Mouse (Mus musculus) lung, embryonic 15.5 days (tissue): ENCODE measurements around the gene Cdk2ap1. TPM values are rescaled to one million over a fixed set of nuclear protein-coding genes. Genes with fewer than 3 reads are reported as not detected.
"Not testable (repeated sequence)": the region's sequence is repeated elsewhere in the genome, so short reads cannot be mapped to it uniquely, and the experiment has no call there.

ENCODE experiments used
- ATAC-seq: fragments of 200-750 bp; cut with Nextera tagmentation; 2 replicates; pipeline ENCODE4 v1.8.0; 2017; ENCODE audit warnings: moderate number of reproducible peaks, borderline replicate concordance; ENCODE audit not compliant: low FRiP score, low TSS enrichment; ENCODE audit errors: extremely low read depth
- H3K27ac ChIP-seq: fragments of 300-500 bp; sonication (generic); 2 replicates; pipeline ENCODE4 v1.5.1; 2015; ENCODE audit warnings: moderate library complexity, mild to moderate bottlenecking, inconsistent platforms
- H3K27me3 ChIP-seq: fragments of 300-500 bp; sonication (generic); 2 replicates; pipeline ENCODE4 v1.6.1; 2015; ENCODE audit warnings: inconsistent platforms
- H3K36me3 ChIP-seq: fragments of 300-500 bp; sonication (generic); 2 replicates; pipeline ENCODE4 v1.6.1; 2015; ENCODE audit warnings: inconsistent platforms
- H3K4me1 ChIP-seq: fragments of 300-500 bp; sonication (generic); 2 replicates; pipeline ENCODE4 v1.6.1; 2015; ENCODE audit warnings: inconsistent platforms
- H3K4me2 ChIP-seq: fragments of 300-500 bp; sonication (generic); 2 replicates; pipeline ENCODE4 v1.6.1; 2015; ENCODE audit warnings: inconsistent platforms, mild to moderate bottlenecking, moderate library complexity
- H3K4me3 ChIP-seq: fragments of 300-500 bp; sonication (generic); 2 replicates; pipeline ENCODE4 v1.5.1; 2015; ENCODE audit warnings: mild to moderate bottlenecking, inconsistent platforms
- H3K9ac ChIP-seq: fragments of 300-500 bp; sonication (generic); 2 replicates; pipeline ENCODE4 v1.6.1; 2015; ENCODE audit warnings: inconsistent platforms
- H3K9me3 ChIP-seq: fragments of 300-500 bp; sonication (generic); 2 replicates; pipeline ENCODE4 v1.6.1; 2016; ENCODE audit warnings: inconsistent platforms
- WGBS: fragments of 180-500 bp; shearing (Covaris S2); methylation state at CpG from one replicate; pipeline ENCODE4 v1.1.7; 2015; 5-methylcytosine and 5-hydroxymethylcytosine counted together
- polyA plus RNA-seq: library from polyadenylated mRNA; unstranded; fragments of >200 nt; fragmentation: Nextera tagmentation; extraction: Ambion mirVana; gene quantifications from 2 replicates; pipeline ENCODE4 v1.2.1, GENCODE M21; 2015

Cdk2ap1 gene
- polyA plus RNA-seq, 1 experiment from 2014 or later: 118 TPM

- Histone ChIP-seq H3K4me3 (no peak overlapping the region), H3K4me2 (no peak overlapping the region), H3K4me1 (no peaks in the 10 kb centered on the region), H3K9ac (no peak overlapping the region), H3K36me3 (peaks cover 65% of the 10 kb centered on the region), H3K9me3 (no peaks in the 10 kb centered on the region), H3K27me3 (no peaks in the 10 kb centered on the region), H3K27ac (no peak overlapping the region)
- 92% methylated on average over 11 of the region's 11 CpGs for WGBS
- no peak for ATAC-seq
Observed at GRCm38 (mm10) chr5:124315941-124316340, 46.9 kb downstream of the Cdk2ap1 start.

GRCm38 (mm10) chr5:124315498-124315897 lies 47.4 kb downstream of the Cdk2ap1 start:
- no peak for ATAC-seq
- Histone ChIP-seq H3K4me2 (no peak overlapping the region), H3K9ac (no peak overlapping the region), H3K27me3 (no peaks in the 10 kb centered on the region), H3K36me3 (peaks cover 60% of the 10 kb centered on the region), H3K4me3 (no peak overlapping the region), H3K9me3 (no peaks in the 10 kb centered on the region), H3K4me1 (no peaks in the 10 kb centered on the region), H3K27ac (no peak overlapping the region)
- WGBS: 92% methylated on average over 9 of the region's 9 CpGs

GRCm38 (mm10) chr5:124310091-124310490 lies 52.8 kb downstream of the Cdk2ap1 start:
- no peaks in the 10 kb centered on the region for H3K4me1 ChIP-seq
- 94% methylated on average over 11 of the region's 11 CpGs for WGBS

GRCm38 (mm10) chr5:124309155-124309554 lies 53.7 kb downstream of the Cdk2ap1 start:
- H3K4me2 ChIP-seq: no peak overlapping the region
- H3K27me3 ChIP-seq: no peaks in the 10 kb centered on the region
- no peaks in the 10 kb centered on the region for H3K9me3 ChIP-seq
- no peak overlapping the region for H3K27ac ChIP-seq
- H3K4me1 ChIP-seq: no peaks in the 10 kb centered on the region
- WGBS: 88% methylated on average over 10 of the region's 10 CpGs
- H3K36me3 ChIP-seq: peaks cover 50% of the 10 kb centered on the region
- no peak overlapping the region for H3K4me3 ChIP-seq
- ATAC-seq: no peak
- no peak overlapping the region for H3K9ac ChIP-seq

More at GRCm38 (mm10) chr5:124310091-124310490, 52.8 kb downstream of the Cdk2ap1 start:
- ATAC-seq: no peak
- peaks cover 60% of the 10 kb centered on the region for H3K36me3 ChIP-seq
- no peaks in the 10 kb centered on the region for H3K9me3 ChIP-seq
- H3K4me2 ChIP-seq: no peak overlapping the region
- H3K9ac ChIP-seq: no peak overlapping the region
- H3K4me3 ChIP-seq: no peak overlapping the region
- no peaks in the 10 kb centered on the region for H3K27me3 ChIP-seq
- H3K27ac ChIP-seq: no peak overlapping the region

GRCm38 (mm10) chr5:124302853-124303252 lies 60.0 kb downstream of the Cdk2ap1 start:
- H3K27ac ChIP-seq, H3K9me3 ChIP-seq, H3K4me1 ChIP-seq, H3K27me3 ChIP-seq, ATAC-seq, H3K4me2 ChIP-seq, H3K4me3 ChIP-seq, H3K9ac ChIP-seq: not testable (repeated sequence)
- H3K36me3 ChIP-seq: peaks cover 49% of the 10 kb centered on the region
- 86% methylated on average over 6 of the region's 6 CpGs for WGBS

GRCm38 (mm10) chr5:124300132-124300531 lies 62.8 kb downstream of the Cdk2ap1 start:
- WGBS: 64% methylated on average over 4 of the region's 4 CpGs
- H3K36me3 ChIP-seq: peaks cover 42% of the 10 kb centered on the region
- H3K27me3 ChIP-seq: no peaks in the 10 kb centered on the region
- H3K9ac ChIP-seq: no peak overlapping the region
- no peak for ATAC-seq
- no peak overlapping the region for H3K27ac ChIP-seq
- no peak overlapping the region for H3K4me3 ChIP-seq
- H3K4me2 ChIP-seq: no peak overlapping the region
- no peaks in the 10 kb centered on the region for H3K4me1 ChIP-seq
- no peaks in the 10 kb centered on the region for H3K9me3 ChIP-seq

GRCm38 (mm10) chr5:124299307-124299706 lies 63.6 kb downstream of the Cdk2ap1 start:
- H3K9me3 ChIP-seq, H3K4me2 ChIP-seq, H3K27ac ChIP-seq, H3K4me3 ChIP-seq, H3K4me1 ChIP-seq, H3K27me3 ChIP-seq, ATAC-seq, H3K9ac ChIP-seq: not testable (repeated sequence)
- WGBS: 48% methylated on average over 4 of the region's 4 CpGs
- peaks cover 45% of the 10 kb centered on the region for H3K36me3 ChIP-seq

GRCm38 (mm10) chr5:124296475-124296874 lies 66.4 kb downstream of the Cdk2ap1 start:
- Histone ChIP-seq H3K4me1 (no peaks in the 10 kb centered on the region), H3K4me3 (no peak overlapping the region), H3K36me3 (peaks cover 54% of the 10 kb centered on the region), H3K9ac (no peak overlapping the region), H3K27ac (no peak overlapping the region), H3K9me3 (no peaks in the 10 kb centered on the region), H3K27me3 (no peaks in the 10 kb centered on the region), H3K4me2 (no peak overlapping the region)
- ATAC-seq: no peak
- 89% methylated on average over 4 of the region's 4 CpGs for WGBS

Other genes starting within 250 kb of the Cdk2ap1 start
- 105 and 107 TPM in 2 replicates for gene Arl6ip4, start 247.0 kb downstream of the Cdk2ap1 start, polyA plus RNA-seq
- gene Pitpnm2, start 113.3 kb downstream of the Cdk2ap1 start, polyA plus RNA-seq: 6.2 and 6.7 TPM in 2 replicates
- gene Mphosph9, start 35.1 kb downstream of the Cdk2ap1 start, polyA plus RNA-seq: 13.1 and 16.6 TPM in 2 replicates
- gene 2810006K23Rik, start 35.0 kb downstream of the Cdk2ap1 start, polyA plus RNA-seq: 19.1 and 20.8 TPM in 2 replicates
- 74.7 and 80.3 TPM in 2 replicates for gene Sbno1, start 62.9 kb upstream of the Cdk2ap1 start, polyA plus RNA-seq
- gene Kmt5a, start 76.8 kb upstream of the Cdk2ap1 start, polyA plus RNA-seq: 59.8 and 61.3 TPM in 2 replicates
- gene Rilpl2, start 115.3 kb upstream of the Cdk2ap1 start, polyA plus RNA-seq: 31.4 and 31.7 TPM in 2 replicates
- gene Snrnp35, start 120.1 kb upstream of the Cdk2ap1 start, polyA plus RNA-seq: 25.3 and 26.5 TPM in 2 replicates
- 20.7 and 20.8 TPM in 2 replicates for gene Rilpl1, start 168.3 kb upstream of the Cdk2ap1 start, polyA plus RNA-seq
- 636 TPM in 2 replicates for gene Tmed2, start 177.6 kb upstream of the Cdk2ap1 start, polyA plus RNA-seq
- 12.3 and 12.5 TPM in 2 replicates for gene Ddx55, start 189.8 kb upstream of the Cdk2ap1 start, polyA plus RNA-seq
- 70.1 and 76.6 TPM in 2 replicates for gene Eif2b1, start 216.0 kb upstream of the Cdk2ap1 start, polyA plus RNA-seq
- gene Gtf2h3, start 216.1 kb upstream of the Cdk2ap1 start, polyA plus RNA-seq: 56.8 and 57.5 TPM in 2 replicates